Mouse (Mus musculus): ENCODE measurements around the gene Cdc42se2. TPM values are rescaled to one million over a fixed set of nuclear protein-coding genes. Genes with fewer than 3 reads are reported as not detected.
A peak's percentile ranks its signal among the peaks of the same experiment; 100 is the strongest.

Gene Cdc42se2
- total and polyA plus RNA-seq, 3 experiments: 97.4 to 227 (median 99.1) TPM

- peaks cover 38% of the 10 kb centered on the region for H3K79me2 ChIP-seq (replicated peaks; ENCODE audit: control insufficient read depth, extremely low read depth, insufficient read depth, poor library complexity, severe bottlenecking)
- H3K4me1 ChIP-seq (ENCODE audit: control insufficient read depth in 1 of 2, insufficient read depth in 2 of 2): peaks cover 42 to 95% of the 10 kb centered on the region in 2 experiments
- H3K4me2 ChIP-seq (ENCODE audit: insufficient read depth, low read depth, poor library complexity, severe bottlenecking): no peak overlapping the region
- no peak overlapping the region for H3K9ac ChIP-seq (ENCODE audit: insufficient read depth, low read depth)
- peaks cover 19 to 56% of the 10 kb centered on the region in 2 experiments for H3K36me3 ChIP-seq (replicated peaks in 1 of 2; ENCODE audit: control insufficient read depth in 1 of 2, insufficient read depth in 1 of 2, low read length in 1 of 2)
- H3K9me3 ChIP-seq (replicated peaks; ENCODE audit: low read length): peaks cover 5% of the 10 kb centered on the region
- no peaks in the 10 kb centered on the region for H3K27me3 ChIP-seq (replicated peaks)
- no peak for TF ChIP-seq ELF1 (IDR thresholded peaks at IDR 0.05; ENCODE audit: low read depth, low read length)
- no peak for TF ChIP-seq ZNF384 (IDR thresholded peaks at IDR 0.05; ENCODE audit: low read depth, low read length)
- no peak for TF ChIP-seq MXI1 (IDR thresholded peaks at IDR 0.05; ENCODE audit: low read depth, low read length)
- TF ChIP-seq NRF1 (IDR thresholded peaks at IDR 0.05; ENCODE audit: low read depth, low read length): no peak
- TF ChIP-seq ZMIZ1 (IDR thresholded peaks at IDR 0.05; ENCODE audit: low read depth, low read length): no peak
- H3K4me3 ChIP-seq (replicated peaks in 1 of 3; ENCODE audit: low read depth in 2 of 3, low read length in 2 of 3, poor library complexity in 1 of 3): no peak overlapping the region
- dilution Hi-C loops (cut with MboI; ENCODE audit: extremely low pct_ligation_motif_present, extremely low pct_unique_long_range_greater_than_20kb, low sequenced_read_pairs): no loop called here
- DNase-seq (ENCODE audit: extremely low read depth): no peak
- no peak overlapping the region for H3K27ac ChIP-seq (ENCODE audit: insufficient read depth, low read depth)
- in situ Hi-C loops (cut with MboI; ENCODE audit: low pct_ligation_motif_present, low pct_unique_long_range_greater_than_20kb, low sequenced_read_pairs): no loop called here
Observed at GRCm38 (mm10) chr11:54730931-54731330, 56.5 kb downstream of the Cdc42se2 start.

GRCm38 (mm10) chr11:54729311-54729710 lies 58.2 kb downstream of the Cdc42se2 start:
- Histone ChIP-seq H3K4me2 (ENCODE audit: insufficient read depth, low read depth, poor library complexity, severe bottlenecking) (no peak overlapping the region), H3K36me3 (replicated peaks in 1 of 2; ENCODE audit: control insufficient read depth in 1 of 2, insufficient read depth in 1 of 2, low read length in 1 of 2) (peaks cover 17 to 55% of the 10 kb centered on the region in 2 experiments), H3K9me3 (replicated peaks; ENCODE audit: low read length) (peaks cover 5% of the 10 kb centered on the region), H3K9ac (ENCODE audit: insufficient read depth, low read depth) (no peak overlapping the region), H3K27me3 (replicated peaks) (no peaks in the 10 kb centered on the region), H3K27ac (ENCODE audit: insufficient read depth, low read depth) (peak overlapping the region; percentile 31; the same call in 1 of the 2 replicates), H3K4me1 (ENCODE audit: control insufficient read depth in 1 of 2, insufficient read depth in 2 of 2) (peaks cover 49 to 95% of the 10 kb centered on the region in 2 experiments), H3K4me3 (replicated peaks in 1 of 3; ENCODE audit: low read depth in 2 of 3, low read length in 2 of 3, poor library complexity in 1 of 3) (no peak overlapping the region), H3K79me2 (replicated peaks; ENCODE audit: control insufficient read depth, extremely low read depth, insufficient read depth, poor library complexity, severe bottlenecking) (peaks cover 40% of the 10 kb centered on the region)
- in situ Hi-C loops (cut with MboI; ENCODE audit: low pct_ligation_motif_present, low pct_unique_long_range_greater_than_20kb, low sequenced_read_pairs) (no loop called here), dilution Hi-C loops (cut with MboI; ENCODE audit: extremely low pct_ligation_motif_present, extremely low pct_unique_long_range_greater_than_20kb, low sequenced_read_pairs) (no loop called here)
- no peak for DNase-seq (ENCODE audit: extremely low read depth)
- TF ChIP-seq BHLHE40 (IDR thresholded peaks at IDR 0.05; ENCODE audit: low read depth, low read length) (0 out of 2 replicates have a peak, but pooled peaks have one; percentile 25), ZNF384 (IDR thresholded peaks at IDR 0.05; ENCODE audit: low read depth, low read length) (no peak), E2F4 (IDR thresholded peaks at IDR 0.05; ENCODE audit: insufficient replicate concordance, low read depth, low read length) (no peak), MAX (IDR thresholded peaks at IDR 0.05; ENCODE audit: low read length) (0 out of 2 replicates have a peak, but pooled peaks have one; percentile 19), IRF4 (IDR thresholded peaks at IDR 0.05; ENCODE audit: low read depth, low read length) (no peak), UBTF (IDR thresholded peaks at IDR 0.05; ENCODE audit: low read depth, low read length) (no peak)

DNA sequence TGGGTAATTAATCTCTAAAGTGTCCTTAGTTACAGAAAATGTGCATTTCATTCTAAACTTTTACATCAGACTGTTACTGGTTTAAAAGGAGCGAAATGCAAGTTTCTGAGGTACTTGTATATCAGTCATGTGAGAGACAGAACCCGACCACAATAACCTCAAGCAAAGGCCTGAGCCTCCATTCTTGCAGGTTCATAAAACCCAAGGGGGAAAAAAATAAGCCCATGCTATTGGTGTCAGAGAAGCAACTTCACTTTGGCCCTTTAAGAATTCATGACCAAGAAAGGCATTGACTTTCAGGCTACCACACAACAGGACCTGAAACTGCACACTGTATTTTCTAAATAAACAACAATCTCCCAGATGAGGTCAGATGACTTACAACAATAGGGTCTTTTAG lies 59.1 kb downstream of the Cdc42se2 start:
- Histone ChIP-seq H3K9ac (ENCODE audit: insufficient read depth, low read depth) (peak overlapping the region; percentile 29), H3K79me2 (replicated peaks; ENCODE audit: control insufficient read depth, extremely low read depth, insufficient read depth, poor library complexity, severe bottlenecking) (peaks cover 40% of the 10 kb centered on the region), H3K9me3 (replicated peaks; ENCODE audit: low read length) (peaks cover 5% of the 10 kb centered on the region), H3K4me3 (replicated peaks in 1 of 3; ENCODE audit: low read depth in 2 of 3, low read length in 2 of 3, poor library complexity in 1 of 3) (no peak overlapping the region), H3K4me1 (ENCODE audit: control insufficient read depth in 1 of 2, insufficient read depth in 2 of 2) (peaks cover 44 to 87% of the 10 kb centered on the region in 2 experiments), H3K36me3 (replicated peaks in 1 of 2; ENCODE audit: control insufficient read depth in 1 of 2, insufficient read depth in 1 of 2, low read length in 1 of 2) (peaks cover 21 to 56% of the 10 kb centered on the region in 2 experiments), H3K27me3 (replicated peaks) (no peaks in the 10 kb centered on the region), H3K27ac (ENCODE audit: insufficient read depth, low read depth) (peak overlapping the region; percentile 99), H3K4me2 (ENCODE audit: insufficient read depth, low read depth, poor library complexity, severe bottlenecking) (peak overlapping the region; percentile 85)
- dilution Hi-C loops (cut with MboI; ENCODE audit: extremely low pct_ligation_motif_present, extremely low pct_unique_long_range_greater_than_20kb, low sequenced_read_pairs): no loop called here
- in situ Hi-C loops (cut with MboI; ENCODE audit: low pct_ligation_motif_present, low pct_unique_long_range_greater_than_20kb, low sequenced_read_pairs): no loop called here
- DNase-seq (ENCODE audit: extremely low read depth): peak; percentile 85
- TF ChIP-seq SMC3 (IDR thresholded peaks at IDR 0.05; ENCODE audit: low read depth, low read length) (no peak), ZKSCAN1 (IDR thresholded peaks at IDR 0.05; ENCODE audit: borderline replicate concordance, low read depth, low read length) (no peak), BHLHE40 (IDR thresholded peaks at IDR 0.05; ENCODE audit: low read depth, low read length) (peak; percentile 92), CTCF (conservative IDR thresholded peaks at IDR 0.05 in 1 of 2, IDR thresholded peaks at IDR 0.05 in 1 of 2; ENCODE audit: low read depth in 2 of 2, low read length in 2 of 2) (no peak), JUN (IDR thresholded peaks at IDR 0.05; ENCODE audit: insufficient read depth, low read depth, low read length) (no peak), RCOR1 (conservative IDR thresholded peaks at IDR 0.05; ENCODE audit: low read depth, low read length) (no peak), TBP (conservative IDR thresholded peaks at IDR 0.05; ENCODE audit: low read depth, low read length) (no peak), ETS1 (conservative IDR thresholded peaks at IDR 0.05; ENCODE audit: low read depth, low read length) (no peak), SIN3A (IDR thresholded peaks at IDR 0.05; ENCODE audit: low read length) (peak; percentile 24; the same call in 1 of the 2 replicates), UBTF (IDR thresholded peaks at IDR 0.05; ENCODE audit: low read depth, low read length) (no peak), EP300 (IDR thresholded peaks at IDR 0.05; ENCODE audit: low read length) (peak; percentile 78), IRF4 (IDR thresholded peaks at IDR 0.05; ENCODE audit: low read depth, low read length) (peak; percentile 58)
